Mouse (Mus musculus) CD4-positive, CD25-positive, alpha-beta regulatory T cell, adult 4 months (primary cell): ENCODE measurements around the gene Armc2. TPM values are rescaled to one million over a fixed set of nuclear protein-coding genes. Genes with fewer than 3 reads are reported as not detected.

Experiments used
- ATAC-seq: one replicate; pipeline ENCODE4 v1.8.0; 2017
- polyA plus RNA-seq, 2 experiments: library from polyadenylated mRNA; unstranded; fragments of 100-300 nt; shearing (Covaris generic); gene quantifications; one replicate each; pipeline ENCODE4 v1.2.1; 2017

Armc2 gene
- polyA plus RNA-seq: under 1 TPM; 0.48 to 0.56 TPM

GRCm38 (mm10) chr10:42018016-42018949 lies at the start of gene Armc2:
Gene Armc2 (minus strand): TSS chr10:42018442.
- ATAC-seq: peak; percentile 88

- no peak for ATAC-seq
Measured at GRCm38 (mm10) chr10:42064446-42064845, 46.2 kb upstream of the Armc2 start.

- no peak for ATAC-seq
Measured at GRCm38 (mm10) chr10:42059522-42059921, 41.3 kb upstream of the Armc2 start.

- ATAC-seq: no peak
Measured at GRCm38 (mm10) chr10:42057746-42058145, 39.5 kb upstream of the Armc2 start.

GRCm38 (mm10) chr10:42057231-42057601 lies 39.0 kb upstream of the Armc2 start:
- ATAC-seq: peak; percentile 44

GRCm38 (mm10) chr10:42056486-42057230 lies 38.4 kb upstream of the Armc2 start:
- no peak for ATAC-seq

- peak; percentile 88 for ATAC-seq
Measured at GRCm38 (mm10) chr10:42055224-42056165, 37.3 kb upstream of the Armc2 start.

GRCm38 (mm10) chr10:42051069-42051468 lies 32.8 kb upstream of the Armc2 start:
- no peak for ATAC-seq

GRCm38 (mm10) chr10:42048648-42049047 lies 30.4 kb upstream of the Armc2 start:
- ATAC-seq: no peak

- no peak for ATAC-seq
Measured at GRCm38 (mm10) chr10:42044574-42044973, 26.3 kb upstream of the Armc2 start.

- ATAC-seq: no peak
Measured at GRCm38 (mm10) chr10:42043307-42043706, 25.1 kb upstream of the Armc2 start.

GRCm38 (mm10) chr10:42042881-42043280 lies 24.6 kb upstream of the Armc2 start:
- ATAC-seq: no peak

GRCm38 (mm10) chr10:42042087-42042486 lies 23.8 kb upstream of the Armc2 start:
- ATAC-seq: no peak

GRCm38 (mm10) chr10:42038571-42038970 lies 20.3 kb upstream of the Armc2 start:
- ATAC-seq: no peak

GRCm38 (mm10) chr10:42037301-42037870 lies 19.1 kb upstream of the Armc2 start:
- no peak for ATAC-seq

GRCm38 (mm10) chr10:42036846-42037245 lies 18.6 kb upstream of the Armc2 start:
- no peak for ATAC-seq

GRCm38 (mm10) chr10:42033571-42033970 lies 15.3 kb upstream of the Armc2 start:
- ATAC-seq: no peak

GRCm38 (mm10) chr10:42031021-42031420 lies 12.8 kb upstream of the Armc2 start:
- ATAC-seq: peak; percentile 99

- ATAC-seq: no peak
Measured at GRCm38 (mm10) chr10:42029502-42029901, 11.3 kb upstream of the Armc2 start.

GRCm38 (mm10) chr10:42027337-42027736 lies 9.1 kb upstream of the Armc2 start:
- no peak for ATAC-seq

GRCm38 (mm10) chr10:42024406-42024805 lies 6.2 kb upstream of the Armc2 start:
- ATAC-seq: no peak

- no peak for ATAC-seq
Measured at GRCm38 (mm10) chr10:42021536-42021935, 3.3 kb upstream of the Armc2 start.
